Mouse (Mus musculus) CH12.LX (cell line): ENCODE data around the gene Ttyh2. TPM values are rescaled to one million over a fixed set of nuclear protein-coding genes. Genes with fewer than 3 reads are reported as not detected.

Experiments used
- DNase-seq: peaks from one replicate; pipeline ENCODE4 v3.0.0-alpha.2; 2013; ENCODE audit errors: extremely low read depth
- H3K27ac ChIP-seq: 2 replicates; pipeline ENCODE4 v1.5.1; 2012; ENCODE audit warnings: low read depth, mild to moderate bottlenecking, control low read depth, moderate library complexity; ENCODE audit not compliant: insufficient read depth
- H3K27me3 ChIP-seq: replicated peaks from 2 replicates; pipeline ENCODE3; 2012; ENCODE audit warnings: inconsistent platforms
- H3K36me3 ChIP-seq, 2 experiments: replicated peaks in 1 of 2; 2 replicates each; pipeline versions ENCODE3 to v1.6.1; 2012; ENCODE audit warnings: inconsistent platforms in 1 of 2, low read length in 1 of 2, mild to moderate bottlenecking in 1 of 2, mixed read lengths in 1 of 2, moderate library complexity in 1 of 2; ENCODE audit not compliant: control insufficient read depth in 1 of 2, insufficient read depth in 1 of 2
- H3K4me1 ChIP-seq, 2 experiments: 2 replicates each; pipeline ENCODE4 v1.6.1; 2012; ENCODE audit warnings: inconsistent platforms in 1 of 2, moderate library complexity in 1 of 2; ENCODE audit not compliant: insufficient read depth in 2 of 2, control insufficient read depth in 1 of 2
- H3K4me2 ChIP-seq: 2 replicates; pipeline ENCODE4 v1.6.1; 2012; ENCODE audit warnings: low read depth, mild to moderate bottlenecking, control low read depth; ENCODE audit not compliant: poor library complexity, insufficient read depth, severe bottlenecking
- H3K4me3 ChIP-seq, 3 experiments: fragments of 150-350 bp in 1 of 3; sonication (generic) in 1 of 3; replicated peaks in 1 of 3; 2 replicates each; pipeline versions ENCODE3 to v1.5.1; 2011 to 2012; ENCODE audit warnings: low read depth in 2 of 3, low read length in 2 of 3, mild to moderate bottlenecking in 2 of 3, moderate library complexity in 2 of 3, control low read depth in 1 of 3, improper control_type of control experiment in 1 of 3, inconsistent platforms in 1 of 3, mixed read lengths in 1 of 3; ENCODE audit not compliant: poor library complexity in 1 of 3
- H3K79me2 ChIP-seq: replicated peaks from 2 replicates; pipeline ENCODE4 v1.6.1; 2012; ENCODE audit warnings: mild to moderate bottlenecking, moderate library complexity; ENCODE audit not compliant: control insufficient read depth, poor library complexity, insufficient read depth, severe bottlenecking; ENCODE audit errors: extremely low read depth
- H3K9ac ChIP-seq: 2 replicates; pipeline ENCODE4 v1.6.1; 2012; ENCODE audit warnings: low read depth, mild to moderate bottlenecking, control low read depth, moderate library complexity; ENCODE audit not compliant: insufficient read depth
- H3K9me3 ChIP-seq: replicated peaks from 2 replicates; pipeline ENCODE3; 2012; ENCODE audit warnings: low read length, inconsistent platforms, mixed read lengths
- CTCF ChIP-seq, 2 experiments: IDR thresholded peaks in 1 of 2; conservative IDR thresholded peaks in 1 of 2; 2 replicates each; pipeline ENCODE4 v1.5.1; 2011 to 2012; ENCODE audit warnings: low read depth in 2 of 2, low read length in 2 of 2, improper control_type of control experiment in 1 of 2, inconsistent platforms in 1 of 2, mild to moderate bottlenecking in 1 of 2, moderate library complexity in 1 of 2
- ELF1 ChIP-seq: IDR thresholded peaks from 2 replicates; pipeline ENCODE4 v1.6.1; 2014; ENCODE audit warnings: low read depth, mild to moderate bottlenecking, inconsistent platforms, low read length, improper control_type of control experiment
- JUN ChIP-seq: IDR thresholded peaks from 2 replicates; pipeline ENCODE4 v1.6.1; 2011; ENCODE audit warnings: low read depth, mild to moderate bottlenecking, low read length, improper control_type of control experiment, moderate library complexity; ENCODE audit not compliant: insufficient read depth
- KAT2A ChIP-seq: IDR thresholded peaks from 2 replicates; pipeline ENCODE4 v1.6.1; 2012; ENCODE audit warnings: low read length, improper control_type of control experiment, inconsistent platforms; ENCODE audit not compliant: insufficient replicate concordance
- NRF1 ChIP-seq: IDR thresholded peaks from 2 replicates; pipeline ENCODE4 v1.6.1; 2014; ENCODE audit warnings: low read depth, mild to moderate bottlenecking, inconsistent platforms, low read length, improper control_type of control experiment, moderate library complexity
- POLR2AphosphoS2 ChIP-seq: IDR thresholded peaks from 2 replicates; pipeline ENCODE4 v1.6.1; 2011; ENCODE audit warnings: low read depth, low read length, improper control_type of control experiment
- SMC3 ChIP-seq: IDR thresholded peaks from 2 replicates; pipeline ENCODE4 v1.6.1; 2011; ENCODE audit warnings: low read depth, low read length, improper control_type of control experiment
- USF1 ChIP-seq: IDR thresholded peaks from 2 replicates; pipeline ENCODE4 v1.6.1; 2014; ENCODE audit warnings: low read depth, mild to moderate bottlenecking, inconsistent platforms, low read length, improper control_type of control experiment
- USF2 ChIP-seq: conservative IDR thresholded peaks from 2 replicates; pipeline ENCODE4 v1.6.1; 2011; ENCODE audit warnings: low read depth, low read length, improper control_type of control experiment
- ZNF384 ChIP-seq: IDR thresholded peaks from 2 replicates; pipeline ENCODE4 v1.6.1; 2012; ENCODE audit warnings: low read depth, low read length, improper control_type of control experiment, inconsistent platforms
- dilution Hi-C: fragments of 300-500 bp; cut with MboI; formaldehyde crosslinking; loops from 2 replicates; pipeline ENCODE4 v1.14.3; 2020; ENCODE audit warnings: low sequenced_read_pairs; ENCODE audit not compliant: extremely low pct_unique_long_range_greater_than_20kb, extremely low pct_ligation_motif_present
- in situ Hi-C: fragments of 300-500 bp; cut with MboI; formaldehyde crosslinking; loops from 3 replicates; pipeline ENCODE4 v1.14.3; 2019; ENCODE audit warnings: low sequenced_read_pairs, low pct_ligation_motif_present, low pct_unique_long_range_greater_than_20kb, mixed read lengths
- polyA plus RNA-seq: library from polyadenylated mRNA; unstranded; fragments of >175 nt; gene quantifications from 2 replicates; pipeline ENCODE4 v1.2.1, GENCODE M21; 2012; ENCODE audit warnings: low read depth; ENCODE audit not compliant: insufficient read length
- total RNA-seq, 2 experiments: library from RNA; depleted of rRNA; stranded (reverse); fragments of 300-350 nt in 1 of 2; fragments of >200 nt in 1 of 2; gene quantifications; 2 replicates each; pipeline ENCODE4 v1.2.3; 2012 to 2014

Gene Ttyh2
- total and polyA plus RNA-seq, 3 experiments = 0.82 to 2.4 (median 1.4) TPM

- dilution Hi-C loops = no loop called here
- H3K79me2 ChIP-seq = no peaks in the 10 kb centered on the region
- no peak overlapping the region for H3K4me2 ChIP-seq
- H3K27me3 ChIP-seq = no peaks in the 10 kb centered on the region
- H3K4me3 ChIP-seq = no peak overlapping the region
- H3K9ac ChIP-seq = no peak overlapping the region
- in situ Hi-C loops = no loop called here
- H3K9me3 ChIP-seq = no peaks in the 10 kb centered on the region
- TF ChIP-seq NRF1 (no peak), CTCF (conservative IDR thresholded peaks at IDR 0.05 in 1 of 2, IDR thresholded peaks at IDR 0.05 in 1 of 2; ENCODE audit: low read depth in 2 of 2, low read length in 2 of 2) (no peak)
- no peak for DNase-seq
- H3K4me1 ChIP-seq = peaks cover 5 to 51% of the 10 kb centered on the region in 2 experiments
- H3K36me3 ChIP-seq = peaks cover 0 to 32% of the 10 kb centered on the region in 2 experiments
- no peak overlapping the region for H3K27ac ChIP-seq
These were observed 5.8 kb downstream of the Ttyh2 start for GRCm38 (mm10) chr11:114681054-114681453.

GRCm38 (mm10) chr11:114682321-114682900, 7.2 kb downstream of the Ttyh2 start:
- TF ChIP-seq SMC3 (no peak), ZNF384 (no peak), USF2 (no peak), KAT2A (no peak), ELF1 (no peak)
- TF ChIP-seq, all 38 proteins: peak for 0
- DNase-seq = no peak
- in situ Hi-C loops (no loop called here), dilution Hi-C loops (no loop called here)
- Histone ChIP-seq H3K4me3 (no peak overlapping the region), H3K27ac (no peak overlapping the region), H3K27me3 (no peaks in the 10 kb centered on the region), H3K9ac (no peak overlapping the region), H3K36me3 (peaks cover 0 to 37% of the 10 kb centered on the region in 2 experiments), H3K4me2 (no peak overlapping the region), H3K9me3 (no peaks in the 10 kb centered on the region), H3K4me1 (peaks cover 5 to 45% of the 10 kb centered on the region in 2 experiments), H3K79me2 (no peaks in the 10 kb centered on the region)

GRCm38 (mm10) chr11:114683029-114683721, 7.9 kb downstream of the Ttyh2 start:
- Histone ChIP-seq H3K9me3 (no peaks in the 10 kb centered on the region), H3K79me2 (no peaks in the 10 kb centered on the region)
- TF ChIP-seq JUN (no peak), USF1 (no peak), POLR2AphosphoS2 (no peak)
- TF ChIP-seq, all 38 proteins: peak for 0
- DNase-seq = no peak
- Histone ChIP-seq H3K4me2 (no peak overlapping the region), H3K4me3 (peak overlapping the region in 1 of 3 experiments; percentile 60), H3K36me3 (peaks cover 0 to 37% of the 10 kb centered on the region in 2 experiments), H3K4me1 (peaks cover 5 to 45% of the 10 kb centered on the region in 2 experiments), H3K27ac (no peak overlapping the region), H3K27me3 (no peaks in the 10 kb centered on the region), H3K9ac (no peak overlapping the region)
- dilution Hi-C loops = no loop called here
- in situ Hi-C loops = no loop called here
